Mouse (Mus musculus): ENCODE results near the gene Mb. TPM values are rescaled to one million over a fixed set of nuclear protein-coding genes. Genes with fewer than 3 reads are reported as not detected.

Gene Mb
- polyA plus RNA-seq, 1 experiment, result not detected

GRCm38 (mm10) chr15:77034526-77034925, 15.9 kb downstream of the Mb start:
- Histone ChIP-seq H3K36me3 (replicated peaks; ENCODE audit: low read length) (no peaks in the 10 kb centered on the region), H3K9me3 (no peaks in the 10 kb centered on the region), H3K27me3 (replicated peaks) (peaks cover 71% of the 10 kb centered on the region), H3K4me1 (peaks cover 1% of the 10 kb centered on the region; the same call in 1 of the 2 replicates), H3K4me3 (replicated peaks) (no peak overlapping the region)
- no peak for TF ChIP-seq FLI1 (IDR thresholded peaks at IDR 0.05; ENCODE audit: low read length)
- TF ChIP-seq GATA1 (IDR thresholded peaks at IDR 0.05; ENCODE audit: borderline replicate concordance, low read length), result no peak

DNA sequence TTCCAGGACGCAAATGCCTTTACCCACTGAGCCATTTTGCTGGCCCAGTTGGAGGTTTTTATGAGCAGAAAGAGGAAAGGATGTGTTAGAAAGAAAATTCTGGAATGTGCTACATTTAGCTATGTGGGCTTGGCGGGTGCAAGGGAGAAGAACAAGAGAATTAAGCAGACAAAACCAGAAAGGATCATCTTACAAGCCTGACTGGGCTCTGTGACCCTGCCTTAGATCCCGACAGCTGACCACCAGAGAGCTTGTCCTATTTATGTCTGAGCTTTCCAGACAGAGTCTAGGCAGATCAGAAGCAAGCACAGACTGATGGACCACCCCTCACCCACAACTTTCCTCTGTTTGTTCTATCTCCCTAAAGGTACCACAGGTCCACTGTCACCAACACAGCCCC, 19.2 kb downstream of the Mb start:
- peaks cover 57% of the 10 kb centered on the region for H3K27me3 ChIP-seq (replicated peaks)
- TF ChIP-seq GATA1 (IDR thresholded peaks at IDR 0.05; ENCODE audit: borderline replicate concordance, low read length) (no peak), FLI1 (IDR thresholded peaks at IDR 0.05; ENCODE audit: low read length) (no peak)
- H3K4me3 ChIP-seq (replicated peaks), result no peak overlapping the region
- no peaks in the 10 kb centered on the region for H3K36me3 ChIP-seq (replicated peaks; ENCODE audit: low read length)
- no peaks in the 10 kb centered on the region for H3K9me3 ChIP-seq
- H3K4me1 ChIP-seq, result peaks cover 4% of the 10 kb centered on the region; the same call in 1 of the 2 replicates

DNA sequence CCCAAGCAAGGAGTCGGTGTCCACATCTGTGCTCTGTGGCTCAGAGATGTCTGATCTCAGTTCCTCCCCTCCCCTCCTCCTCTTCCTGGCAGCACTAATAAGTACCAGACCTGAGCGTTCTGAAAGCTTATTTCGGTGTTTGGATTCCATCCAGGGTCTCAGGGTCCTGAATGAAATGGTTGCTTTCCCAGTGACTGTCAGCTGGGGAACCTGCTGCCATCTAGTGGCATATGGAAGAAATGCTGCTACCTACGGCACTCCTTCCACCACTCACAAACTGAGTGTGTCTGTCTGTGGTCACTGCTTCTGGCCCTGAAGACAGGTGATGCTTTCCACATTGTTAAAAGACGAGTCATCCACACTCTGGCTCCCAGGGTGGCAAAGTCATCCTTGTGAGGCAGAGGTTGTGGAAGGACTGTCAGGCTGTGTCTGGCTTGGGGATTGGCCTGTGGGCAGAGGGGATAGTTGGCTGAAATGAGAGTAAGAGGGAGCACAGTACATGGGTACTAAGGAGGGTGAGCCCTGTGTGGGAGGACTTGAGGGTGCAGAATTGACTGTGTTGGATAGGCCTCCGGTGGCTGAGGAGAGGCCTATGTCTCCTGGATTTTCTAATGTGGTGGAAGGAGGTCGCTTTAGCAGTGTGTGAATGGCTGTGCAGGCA, 21.0 kb downstream of the Mb start:
- TF ChIP-seq GATA1 (IDR thresholded peaks at IDR 0.05; ENCODE audit: borderline replicate concordance, low read length) (no peak), FLI1 (IDR thresholded peaks at IDR 0.05; ENCODE audit: low read length) (no peak)
- peaks cover 4% of the 10 kb centered on the region; the same call in 1 of the 2 replicates for H3K4me1 ChIP-seq
- no peaks in the 10 kb centered on the region for H3K9me3 ChIP-seq
- H3K27me3 ChIP-seq (replicated peaks), result peaks cover 56% of the 10 kb centered on the region
- no peaks in the 10 kb centered on the region for H3K36me3 ChIP-seq (replicated peaks; ENCODE audit: low read length)
- H3K4me3 ChIP-seq (replicated peaks), result no peak overlapping the region

GRCm38 (mm10) chr15:77027675-77028074, 22.8 kb downstream of the Mb start:
- H3K9me3 ChIP-seq, result no peaks in the 10 kb centered on the region
- peaks cover 4% of the 10 kb centered on the region; the same call in 1 of the 2 replicates for H3K4me1 ChIP-seq
- no peaks in the 10 kb centered on the region for H3K36me3 ChIP-seq (replicated peaks; ENCODE audit: low read length)
- TF ChIP-seq FLI1 (IDR thresholded peaks at IDR 0.05; ENCODE audit: low read length), result no peak
- H3K4me3 ChIP-seq (replicated peaks), result no peak overlapping the region
- peaks cover 50% of the 10 kb centered on the region for H3K27me3 ChIP-seq (replicated peaks)

- Histone ChIP-seq H3K4me3 (replicated peaks) (no peak overlapping the region), H3K4me1 (peaks cover 4% of the 10 kb centered on the region; the same call in 1 of the 2 replicates), H3K27me3 (replicated peaks) (peaks cover 52% of the 10 kb centered on the region), H3K36me3 (replicated peaks; ENCODE audit: low read length) (no peaks in the 10 kb centered on the region), H3K9me3 (no peaks in the 10 kb centered on the region)
- TF ChIP-seq FLI1 (IDR thresholded peaks at IDR 0.05; ENCODE audit: low read length) (no peak), GATA1 (IDR thresholded peaks at IDR 0.05; ENCODE audit: borderline replicate concordance, low read length) (no peak)
These were observed 23.4 kb downstream of the Mb start for GRCm38 (mm10) chr15:77027117-77027516.

GRCm38 (mm10) chr15:77025884-77026583, 24.4 kb downstream of the Mb start:
- H3K9me3 ChIP-seq, result no peaks in the 10 kb centered on the region
- TF ChIP-seq GATA1 (IDR thresholded peaks at IDR 0.05; ENCODE audit: borderline replicate concordance, low read length) (no peak), FLI1 (IDR thresholded peaks at IDR 0.05; ENCODE audit: low read length) (no peak)
- H3K27me3 ChIP-seq (replicated peaks), result peaks cover 59% of the 10 kb centered on the region
- no peaks in the 10 kb centered on the region for H3K36me3 ChIP-seq (replicated peaks; ENCODE audit: low read length)
- no peak overlapping the region for H3K4me3 ChIP-seq (replicated peaks)
- peaks cover 4% of the 10 kb centered on the region; the same call in 1 of the 2 replicates for H3K4me1 ChIP-seq

DNA sequence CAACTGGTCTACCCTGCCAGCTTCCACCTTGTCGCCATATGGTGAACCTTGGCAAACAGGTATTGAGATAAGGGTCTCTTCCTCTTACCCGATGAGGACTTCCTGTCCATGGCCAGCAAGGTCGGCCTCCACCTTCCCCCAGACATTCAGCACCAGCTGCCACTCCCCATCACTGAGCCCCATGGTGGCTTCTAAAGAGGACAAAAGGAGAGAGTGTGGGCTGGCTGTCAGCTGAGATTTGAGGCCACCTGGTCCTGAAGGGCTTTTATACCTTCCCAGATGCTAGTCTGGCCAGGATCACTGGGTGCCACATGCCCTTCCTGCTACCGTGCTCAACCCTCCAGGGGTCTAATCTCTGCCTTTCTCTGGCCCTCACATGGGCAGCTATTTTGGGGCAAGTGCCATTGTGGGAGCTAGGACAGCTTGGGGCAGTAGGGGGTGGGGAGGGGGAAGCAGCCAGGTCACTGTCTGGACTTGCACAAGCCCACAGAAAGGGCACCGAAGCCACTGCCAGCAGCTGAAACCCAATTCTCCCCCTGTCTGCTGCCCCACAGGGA, 28.0 kb downstream of the Mb start:
- H3K36me3 ChIP-seq (replicated peaks; ENCODE audit: low read length), result no peaks in the 10 kb centered on the region
- peaks cover 11% of the 10 kb centered on the region for H3K4me1 ChIP-seq
- H3K4me3 ChIP-seq (replicated peaks), result no peak overlapping the region
- H3K9me3 ChIP-seq, result no peaks in the 10 kb centered on the region
- no peak for TF ChIP-seq GATA1 (IDR thresholded peaks at IDR 0.05; ENCODE audit: borderline replicate concordance, low read length)
- TF ChIP-seq FLI1 (IDR thresholded peaks at IDR 0.05; ENCODE audit: low read length), result no peak
- peaks cover 76% of the 10 kb centered on the region for H3K27me3 ChIP-seq (replicated peaks)

GRCm38 (mm10) chr15:77021851-77022250, 28.6 kb downstream of the Mb start:
- H3K27me3 ChIP-seq (replicated peaks), result peaks cover 76% of the 10 kb centered on the region
- H3K4me1 ChIP-seq, result peaks cover 12% of the 10 kb centered on the region
- no peak for TF ChIP-seq GATA1 (IDR thresholded peaks at IDR 0.05; ENCODE audit: borderline replicate concordance, low read length)
- TF ChIP-seq FLI1 (IDR thresholded peaks at IDR 0.05; ENCODE audit: low read length), result no peak
- H3K9me3 ChIP-seq, result no peaks in the 10 kb centered on the region
- H3K36me3 ChIP-seq (replicated peaks; ENCODE audit: low read length), result no peaks in the 10 kb centered on the region
- H3K4me3 ChIP-seq (replicated peaks), result no peak overlapping the region

- peaks cover 75% of the 10 kb centered on the region for H3K27me3 ChIP-seq (replicated peaks)
- TF ChIP-seq GATA1 (IDR thresholded peaks at IDR 0.05; ENCODE audit: borderline replicate concordance, low read length) (no peak), FLI1 (IDR thresholded peaks at IDR 0.05; ENCODE audit: low read length) (no peak)
- no peak overlapping the region for H3K4me3 ChIP-seq (replicated peaks)
- H3K4me1 ChIP-seq, result peaks cover 12% of the 10 kb centered on the region
- no peaks in the 10 kb centered on the region for H3K9me3 ChIP-seq
- no peaks in the 10 kb centered on the region for H3K36me3 ChIP-seq (replicated peaks; ENCODE audit: low read length)
These were observed 29.4 kb downstream of the Mb start for GRCm38 (mm10) chr15:77021056-77021455.

DNA sequence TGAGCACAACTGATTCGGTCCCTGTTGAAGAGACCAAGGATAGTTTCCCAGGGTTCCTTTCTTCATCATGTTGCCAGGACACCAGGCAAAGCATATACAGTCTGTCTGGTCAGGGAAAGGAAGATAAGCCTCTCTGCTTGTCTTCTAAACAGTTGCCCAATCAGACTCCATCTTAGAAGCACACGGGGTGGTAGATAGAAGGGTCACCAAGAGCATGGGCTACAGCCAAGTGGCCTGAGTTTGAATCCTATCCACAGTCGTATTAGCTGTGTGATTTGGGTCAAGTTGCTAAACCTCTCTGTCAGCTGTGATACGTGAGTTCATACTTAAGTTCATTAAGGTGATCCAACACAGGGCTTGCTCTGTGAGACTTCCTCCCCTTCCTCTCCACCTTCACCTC, 30.3 kb downstream of the Mb start:
- no peaks in the 10 kb centered on the region for H3K36me3 ChIP-seq (replicated peaks; ENCODE audit: low read length)
- peaks cover 74% of the 10 kb centered on the region for H3K27me3 ChIP-seq (replicated peaks)
- H3K4me3 ChIP-seq (replicated peaks), result no peak overlapping the region
- H3K9me3 ChIP-seq, result no peaks in the 10 kb centered on the region
- no peak for TF ChIP-seq GATA1 (IDR thresholded peaks at IDR 0.05; ENCODE audit: borderline replicate concordance, low read length)
- no peak for TF ChIP-seq FLI1 (IDR thresholded peaks at IDR 0.05; ENCODE audit: low read length)
- peaks cover 12% of the 10 kb centered on the region for H3K4me1 ChIP-seq

All from megakaryocyte, embryonic 14.5 days (primary cell).